Mouse (Mus musculus): Measurements from ENCODE around the gene Tmem253.
A peak's percentile ranks its signal among the peaks of the same experiment; 100 is the strongest.

GRCm38 (mm10) chr14:51983251-51983650 is 32.2 kb upstream of the Tmem253 start:
- TF ChIP-seq PAX5 (IDR thresholded peaks at IDR 0.05; ENCODE audit: low read length) (no peak), CTCF (conservative IDR thresholded peaks at IDR 0.05 in 1 of 2, IDR thresholded peaks at IDR 0.05 in 1 of 2; ENCODE audit: low read depth in 2 of 2, low read length in 2 of 2) (peak in 1 of 2 experiments; percentile 34; a peak in 1 of 4 replicates), CHD2 (IDR thresholded peaks at IDR 0.05; ENCODE audit: low read length) (no peak), POLR2A (IDR thresholded peaks at IDR 0.05; ENCODE audit: low read depth, low read length) (no peak)

Measured in CH12.LX (cell line).